Mouse (Mus musculus): ENCODE data around the gene Zfp37. TPM values are rescaled to one million over a fixed set of nuclear protein-coding genes. Genes with fewer than 3 reads are reported as not detected.

Zfp37 gene
- polyA plus RNA-seq, 1 experiment, result not detected

DNA sequence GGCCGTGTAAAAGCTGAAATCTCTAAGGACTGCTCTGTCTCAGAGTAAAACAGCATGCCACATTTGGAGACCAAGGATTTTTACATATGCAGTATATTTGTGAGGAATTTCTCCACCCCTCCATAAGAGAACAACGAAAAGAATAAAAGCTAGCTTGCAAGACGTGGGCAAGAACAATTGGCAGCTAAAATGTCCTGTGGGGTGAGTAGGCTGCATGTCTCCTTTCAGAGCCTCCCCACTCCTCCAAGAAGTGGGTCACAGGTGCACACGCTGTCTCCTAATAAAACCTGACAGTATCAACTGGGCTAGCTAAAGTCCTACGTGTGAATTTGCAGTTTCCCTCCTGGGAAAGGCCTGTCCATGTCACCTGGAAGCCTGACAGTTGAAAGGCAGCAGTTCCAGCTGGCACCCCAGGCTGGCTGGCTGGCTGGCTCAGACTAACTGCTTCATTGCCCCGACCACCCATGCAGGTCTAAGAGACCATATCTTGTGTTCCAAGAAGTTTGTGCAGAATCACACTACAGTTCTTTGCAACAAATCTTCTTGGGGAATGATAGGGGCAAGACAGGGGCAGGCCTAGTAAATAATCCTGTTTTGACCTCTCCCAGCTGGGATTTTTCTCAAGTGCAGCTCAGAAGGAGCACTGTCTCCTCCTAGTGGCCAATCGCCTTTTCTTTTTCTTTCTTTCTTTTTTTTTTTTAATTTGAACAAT is 32.4 kb upstream of the Zfp37 start:
- Histone ChIP-seq H3K27ac (ENCODE audit: insufficient read depth, low read depth, low read length) (no peak overlapping the region), H3K4me3 (ENCODE audit: insufficient read depth, low read length) (no peak overlapping the region), H3K4me1 (ENCODE audit: control insufficient read depth, insufficient read depth, low read length) (peaks cover 24% of the 10 kb centered on the region)
- TF ChIP-seq CTCF (IDR thresholded peaks at IDR 0.05; ENCODE audit: low read depth, low read length), result no peak
- no peak for TF ChIP-seq POLR2A (IDR thresholded peaks at IDR 0.05; ENCODE audit: borderline replicate concordance, low read depth, low read length)

DNA sequence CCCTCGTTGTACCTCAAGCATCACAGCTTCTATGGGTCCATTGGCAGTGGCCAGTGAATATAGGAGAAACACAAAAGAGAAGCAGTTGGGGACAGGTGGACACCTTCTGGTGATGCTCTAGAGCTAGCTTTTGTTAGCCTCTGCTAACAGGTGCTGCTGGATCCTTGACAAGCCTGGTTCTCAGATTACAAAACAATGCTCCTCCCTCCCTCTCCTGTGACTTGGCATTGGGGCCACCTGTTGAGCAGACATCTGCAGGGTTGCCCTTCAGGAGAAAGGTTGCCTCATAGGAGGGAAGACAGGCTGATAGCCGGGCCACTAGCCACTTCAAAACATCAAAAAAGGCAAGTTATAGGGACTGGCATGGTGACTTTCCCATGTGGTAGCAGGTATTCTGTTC is 31.4 kb upstream of the Zfp37 start, which contains the start of gene Slc31a2:
Slc31a2 (plus strand) TSS at position 287 of the 400 bp plus-strand sequence.
- Histone ChIP-seq H3K27ac (ENCODE audit: insufficient read depth, low read depth, low read length) (no peak within 1 kb of the TSS), H3K4me1 (ENCODE audit: control insufficient read depth, insufficient read depth, low read length) (peaks cover 21% of the 10 kb centered on the region), H3K4me3 (ENCODE audit: insufficient read depth, low read length) (no peak within 1 kb of the TSS)
- TF ChIP-seq CTCF (IDR thresholded peaks at IDR 0.05; ENCODE audit: low read depth, low read length), result no peak
- no peak for TF ChIP-seq POLR2A (IDR thresholded peaks at IDR 0.05; ENCODE audit: borderline replicate concordance, low read depth, low read length)

DNA sequence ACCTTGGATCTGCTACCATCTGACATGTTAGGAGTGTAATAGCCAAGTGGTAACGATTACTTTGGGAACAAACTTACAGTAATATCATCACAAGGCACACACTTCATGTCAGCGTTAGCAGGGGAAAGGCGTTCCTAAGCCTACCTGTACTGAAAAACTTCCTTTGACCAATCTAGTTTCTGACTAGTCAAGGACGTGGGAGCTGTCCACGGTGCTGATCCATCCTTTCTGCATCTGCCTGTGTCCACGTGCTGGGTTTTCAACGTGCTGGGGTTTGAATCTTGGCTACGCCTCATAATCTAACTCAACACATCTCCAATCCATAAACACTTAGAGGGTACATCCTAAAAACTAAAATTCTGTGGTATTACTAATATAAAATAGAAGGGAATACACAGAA is 26.1 kb upstream of the Zfp37 start:
- no peak for TF ChIP-seq CTCF (IDR thresholded peaks at IDR 0.05; ENCODE audit: low read depth, low read length)
- no peak for TF ChIP-seq POLR2A (IDR thresholded peaks at IDR 0.05; ENCODE audit: borderline replicate concordance, low read depth, low read length)
- H3K4me3 ChIP-seq (ENCODE audit: insufficient read depth, low read length), result no peak overlapping the region

DNA sequence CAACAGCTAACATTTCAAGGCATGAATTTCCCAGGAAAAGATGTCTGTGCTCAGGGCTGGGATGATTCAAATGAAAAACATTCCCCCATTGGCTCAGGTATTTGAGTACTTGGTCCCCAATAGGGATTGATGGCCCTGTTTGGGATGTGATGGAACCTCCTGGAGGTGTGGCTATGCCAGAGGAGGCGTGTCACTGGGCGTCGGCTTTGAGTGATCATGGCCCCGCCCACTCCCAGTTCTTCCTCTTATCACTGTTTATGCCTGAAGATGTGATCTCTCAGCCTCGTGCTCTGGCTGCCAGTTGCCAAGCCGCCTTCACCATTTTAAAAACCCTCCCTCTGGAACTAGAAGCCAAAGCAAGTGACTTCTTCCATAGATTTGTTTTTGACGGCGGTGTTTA is 23.7 kb upstream of the Zfp37 start:
- TF ChIP-seq CTCF (IDR thresholded peaks at IDR 0.05; ENCODE audit: low read depth, low read length) (no peak), POLR2A (IDR thresholded peaks at IDR 0.05; ENCODE audit: borderline replicate concordance, low read depth, low read length) (no peak)
- no peaks in the 10 kb centered on the region for H3K4me1 ChIP-seq (ENCODE audit: control insufficient read depth, insufficient read depth, low read length)
- H3K27ac ChIP-seq (ENCODE audit: insufficient read depth, low read depth, low read length), result no peak overlapping the region
- no peak overlapping the region for H3K4me3 ChIP-seq (ENCODE audit: insufficient read depth, low read length)

More for the DNA sequence above, 26.1 kb upstream of the Zfp37 start:
- no peaks in the 10 kb centered on the region for H3K4me1 ChIP-seq (ENCODE audit: control insufficient read depth, insufficient read depth, low read length)
- no peak overlapping the region for H3K27ac ChIP-seq (ENCODE audit: insufficient read depth, low read depth, low read length)

DNA sequence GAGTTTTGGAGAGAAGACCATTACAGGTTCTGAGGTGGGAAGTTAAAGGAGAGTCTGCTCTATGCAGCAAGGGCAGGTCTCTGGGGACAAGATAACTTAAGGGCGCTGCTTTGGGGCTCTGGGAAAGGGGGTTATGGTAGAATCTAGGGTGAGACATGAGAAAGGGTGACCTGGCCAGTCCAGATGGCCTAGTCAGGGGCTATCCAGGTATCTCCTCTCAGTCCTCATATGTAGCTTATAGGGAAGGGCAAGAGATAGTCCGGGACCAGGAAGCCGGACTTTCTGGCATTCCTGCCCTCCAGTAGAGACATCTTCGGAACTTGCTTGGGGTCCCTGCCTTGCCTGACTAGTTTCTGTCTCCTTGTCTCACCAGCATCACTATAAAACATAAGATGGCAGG is 20.9 kb upstream of the Zfp37 start:
- H3K27ac ChIP-seq (ENCODE audit: insufficient read depth, low read depth, low read length), result no peak overlapping the region
- no peak for TF ChIP-seq POLR2A (IDR thresholded peaks at IDR 0.05; ENCODE audit: borderline replicate concordance, low read depth, low read length)
- TF ChIP-seq CTCF (IDR thresholded peaks at IDR 0.05; ENCODE audit: low read depth, low read length), result no peak
- no peak overlapping the region for H3K4me3 ChIP-seq (ENCODE audit: insufficient read depth, low read length)
- H3K4me1 ChIP-seq (ENCODE audit: control insufficient read depth, insufficient read depth, low read length), result peaks cover 5% of the 10 kb centered on the region

DNA sequence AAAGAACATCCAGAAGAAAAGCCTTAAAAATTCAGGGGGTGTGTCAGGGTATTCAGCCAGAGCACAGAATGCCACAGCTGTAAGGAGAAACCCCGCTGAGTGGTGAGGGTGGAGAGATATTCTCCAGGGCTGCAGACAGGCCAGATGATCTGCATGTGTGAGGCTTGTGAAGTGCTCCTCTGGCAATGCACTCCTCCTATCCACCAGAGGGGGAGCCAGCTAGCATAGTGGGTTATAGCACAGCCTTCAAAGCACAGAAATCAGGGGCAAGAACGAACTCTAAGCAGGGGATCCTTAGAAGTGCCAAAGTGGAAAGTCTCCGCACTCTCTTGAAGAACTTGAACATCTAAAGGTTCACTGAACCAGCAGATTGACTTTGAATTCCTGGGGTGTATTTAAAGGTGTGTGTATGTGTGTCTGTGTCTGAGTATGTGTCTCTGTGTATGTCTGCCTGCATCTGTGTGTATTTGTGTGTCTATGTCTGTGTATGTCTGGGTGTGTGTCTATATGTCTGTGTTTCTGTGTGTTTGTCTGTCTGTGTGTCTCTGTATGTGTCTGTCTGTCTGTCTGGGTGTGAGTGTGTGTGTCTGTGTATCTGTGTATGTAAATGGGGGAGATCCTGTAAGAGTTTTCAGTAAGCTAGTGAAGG is 20.2 kb upstream of the Zfp37 start:
- H3K27ac ChIP-seq (ENCODE audit: insufficient read depth, low read depth, low read length), result no peak overlapping the region
- TF ChIP-seq POLR2A (IDR thresholded peaks at IDR 0.05; ENCODE audit: borderline replicate concordance, low read depth, low read length) (no peak), CTCF (IDR thresholded peaks at IDR 0.05; ENCODE audit: low read depth, low read length) (no peak)

DNA sequence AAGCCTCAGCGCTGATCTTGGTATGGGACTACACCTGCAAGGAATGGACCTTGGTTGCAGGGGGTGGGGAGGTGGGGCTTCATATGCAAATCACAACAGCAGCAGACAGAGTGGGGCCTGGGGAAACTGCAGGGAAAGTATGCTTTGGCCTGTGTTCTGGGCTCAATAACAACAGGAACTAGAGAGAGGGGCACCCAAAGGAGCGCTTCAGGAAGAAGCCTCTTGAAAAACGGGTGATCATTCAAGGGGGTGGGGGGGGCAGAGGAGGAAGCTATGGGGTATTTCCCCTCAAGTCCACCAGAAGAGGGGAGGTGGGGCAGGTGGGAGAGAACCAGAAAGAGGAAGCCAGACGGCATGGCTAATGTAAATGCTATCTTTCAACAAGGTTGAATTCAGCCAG is 17.5 kb upstream of the Zfp37 start:
- no peak for TF ChIP-seq CTCF (IDR thresholded peaks at IDR 0.05; ENCODE audit: low read depth, low read length)
- TF ChIP-seq POLR2A (IDR thresholded peaks at IDR 0.05; ENCODE audit: borderline replicate concordance, low read depth, low read length), result no peak

More for the DNA sequence above, 20.2 kb upstream of the Zfp37 start:
- H3K4me1 ChIP-seq (ENCODE audit: control insufficient read depth, insufficient read depth, low read length), result peaks cover 5% of the 10 kb centered on the region
- no peak overlapping the region for H3K4me3 ChIP-seq (ENCODE audit: insufficient read depth, low read length)

DNA sequence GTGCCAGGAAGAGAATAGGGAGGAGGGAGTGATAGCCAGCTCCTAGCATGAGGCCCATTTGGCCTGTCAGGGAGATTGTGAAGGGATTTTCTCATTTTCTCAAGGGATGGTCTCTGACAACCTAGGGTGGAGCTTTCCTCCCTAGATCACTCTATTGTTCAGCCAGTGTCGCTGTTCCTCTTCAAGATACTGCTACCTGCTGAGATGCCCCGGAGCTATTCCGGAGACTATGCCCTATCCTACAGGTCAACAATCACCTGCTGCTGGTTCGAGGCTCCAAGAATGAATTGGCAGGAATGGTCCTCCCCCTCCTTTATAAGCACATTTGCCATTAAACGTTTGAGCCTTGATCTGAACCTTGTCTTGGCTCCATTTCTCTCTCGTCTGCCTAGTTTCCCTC is 9.7 kb upstream of the Zfp37 start:
- TF ChIP-seq POLR2A (IDR thresholded peaks at IDR 0.05; ENCODE audit: borderline replicate concordance, low read depth, low read length) (no peak), CTCF (IDR thresholded peaks at IDR 0.05; ENCODE audit: low read depth, low read length) (no peak)
- Histone ChIP-seq H3K4me3 (ENCODE audit: insufficient read depth, low read length) (no peak overlapping the region), H3K27ac (ENCODE audit: insufficient read depth, low read depth, low read length) (no peak overlapping the region), H3K4me1 (ENCODE audit: control insufficient read depth, insufficient read depth, low read length) (no peaks in the 10 kb centered on the region)

More for the DNA sequence above, 17.5 kb upstream of the Zfp37 start:
- H3K4me1 ChIP-seq (ENCODE audit: control insufficient read depth, insufficient read depth, low read length), result peaks cover 5% of the 10 kb centered on the region
- H3K27ac ChIP-seq (ENCODE audit: insufficient read depth, low read depth, low read length), result no peak overlapping the region
- H3K4me3 ChIP-seq (ENCODE audit: insufficient read depth, low read length), result no peak overlapping the region

DNA sequence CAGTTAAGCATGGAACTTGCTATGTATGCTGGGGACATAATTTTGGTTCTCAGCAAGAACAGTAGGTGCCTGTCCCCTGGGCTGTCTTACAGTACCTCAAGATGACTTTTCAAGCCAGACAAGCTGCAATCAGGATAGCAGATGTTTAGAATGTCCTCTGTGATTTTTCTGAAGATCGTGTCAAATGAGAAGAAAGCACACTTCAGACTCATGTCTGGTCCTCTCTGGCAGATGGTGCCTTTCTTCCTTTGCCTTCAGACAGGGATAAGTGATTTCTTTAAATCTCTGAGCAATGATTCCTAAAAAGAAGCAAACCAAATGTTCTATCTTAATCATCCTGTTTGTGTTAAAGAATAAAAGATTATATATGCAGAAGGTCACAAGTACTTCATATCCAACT is 694 bp downstream of the Zfp37 start:
- Histone ChIP-seq H3K27ac (ENCODE audit: insufficient read depth, low read depth, low read length) (no peak overlapping the region), H3K4me3 (ENCODE audit: insufficient read depth, low read length) (no peak overlapping the region), H3K4me1 (ENCODE audit: control insufficient read depth, insufficient read depth, low read length) (no peaks in the 10 kb centered on the region)
- TF ChIP-seq POLR2A (IDR thresholded peaks at IDR 0.05; ENCODE audit: borderline replicate concordance, low read depth, low read length), result no peak
- TF ChIP-seq CTCF (IDR thresholded peaks at IDR 0.05; ENCODE audit: low read depth, low read length), result no peak

DNA sequence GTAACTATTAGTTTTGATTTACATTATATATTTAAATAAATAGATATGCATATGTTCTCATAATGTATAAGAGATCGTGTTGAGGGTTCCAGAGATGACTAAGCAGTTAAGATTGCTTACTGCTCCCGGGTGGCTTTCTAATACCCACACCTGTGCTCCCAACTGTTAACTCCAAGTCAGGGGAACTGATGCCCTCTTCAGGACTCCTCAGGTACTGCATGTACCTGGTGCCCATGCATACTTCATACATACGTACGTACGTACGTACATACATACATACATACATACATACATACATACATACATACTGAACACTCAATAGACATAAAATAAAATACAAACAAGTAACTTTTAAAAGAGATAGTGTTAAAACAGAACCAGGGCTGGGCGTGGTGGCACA is 1.4 kb downstream of the Zfp37 start:
- Histone ChIP-seq H3K27ac (ENCODE audit: insufficient read depth, low read depth, low read length) (no peak overlapping the region), H3K4me1 (ENCODE audit: control insufficient read depth, insufficient read depth, low read length) (no peaks in the 10 kb centered on the region), H3K4me3 (ENCODE audit: insufficient read depth, low read length) (no peak overlapping the region)
- no peak for TF ChIP-seq POLR2A (IDR thresholded peaks at IDR 0.05; ENCODE audit: borderline replicate concordance, low read depth, low read length)

Data from bone marrow macrophage, adult 2 months (primary cell).